ENCODE assay signal across 11 mouse cellular contexts in the genomic region with DNA sequence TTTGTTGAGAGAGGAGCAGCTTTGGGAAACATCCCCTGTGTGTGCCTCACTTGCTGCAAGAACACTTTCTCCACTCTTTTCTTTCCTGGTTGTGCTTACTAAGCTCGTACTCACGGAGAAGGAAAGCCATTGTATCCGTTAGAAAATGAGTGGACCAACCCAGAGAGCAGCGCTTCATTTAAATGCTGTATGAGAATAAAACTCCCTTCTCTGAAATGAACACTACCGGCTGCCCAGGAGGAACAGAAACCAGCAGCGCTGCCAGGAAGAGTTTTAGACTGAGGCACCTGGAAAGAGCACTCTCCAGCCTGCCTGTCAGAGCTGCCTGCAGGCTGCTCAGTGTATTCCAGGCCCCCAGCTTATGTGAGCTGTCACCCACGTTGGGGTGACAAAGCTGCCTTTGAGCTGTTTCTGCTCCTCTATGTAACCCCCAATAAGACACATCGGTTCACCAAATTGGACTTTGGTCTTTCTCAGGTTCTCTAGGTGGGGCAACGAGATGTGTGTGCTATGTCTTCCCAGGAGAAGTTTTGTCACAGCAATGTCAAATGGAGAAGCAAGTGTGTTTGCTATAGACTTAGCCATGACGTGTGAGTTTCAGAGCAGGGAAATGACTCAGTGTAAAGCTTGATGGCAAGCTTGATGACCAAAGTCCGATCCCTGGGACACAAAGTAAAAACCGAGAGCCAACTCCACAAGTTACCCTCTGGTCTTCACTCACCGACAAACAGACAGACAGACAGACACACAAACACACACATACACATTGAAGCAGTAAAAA. TPM values are rescaled to one million over a fixed set of nuclear protein-coding genes. Genes with fewer than 3 reads are reported as not detected.
A peak's percentile ranks its signal among the peaks of the same experiment; 100 is the strongest.
DNase-seq lines count a peak whose midpoint lies in the region; ATAC-seq and TF ChIP-seq lines count a peak whose summit lies in the region.
"Had no signal": no experiment of that assay in that cellular context is flagged by ENCODE, and none has a peak within 500 bp of the region (broad histone marks: within the 10 kb centered on the region; RNA-seq: fewer than 3 reads in every experiment).

No protein-coding gene starts in this region.

- ATAC-seq in heart, embryonic 16.5 days (replicated peaks; ENCODE audit: extremely low read depth, insufficient read depth, low FRiP score), result no peak
- peak; percentile 75 for ATAC-seq in common myeloid progenitor, adult 5-6 weeks (replicated peaks; ENCODE audit: low read depth, poor library complexity, severe bottlenecking)
- no peak for ATAC-seq in midbrain, embryonic 16.5 days

- H3K36me3 ChIP-seq in heart, embryonic 16.5 days (ENCODE audit: control insufficient read depth, insufficient read depth), result no peaks in the 10 kb centered on the region
- H3K36me3 ChIP-seq in heart, adult 2 months (ENCODE audit: control insufficient read depth, insufficient read depth, low read length), result no peaks in the 10 kb centered on the region
- no peaks in the 10 kb centered on the region for H3K36me3 ChIP-seq in midbrain, embryonic 16.5 days (ENCODE audit: control insufficient read depth, insufficient read depth, low read length)
- H3K36me3 ChIP-seq: limb, embryonic 15.5 days had no signal

- no peak overlapping the region for H3K9ac ChIP-seq in heart, embryonic 16.5 days (ENCODE audit: low read length)
- no peak overlapping the region for H3K9ac ChIP-seq in heart, adult 2 months (ENCODE audit: low read depth, low read length)
- 0 out of 2 replicates have a peak overlapping the region, but pooled peaks have one; percentile 11 for H3K9ac ChIP-seq in midbrain, embryonic 16.5 days (ENCODE audit: low read depth, low read length)
- H3K9ac ChIP-seq: limb, embryonic 15.5 days had no signal

- WGBS in heart, embryonic 16.5 days, result 58% methylated on average over 13 of the region's 13 CpGs
- 69% methylated on average over 13 of the region's 13 CpGs for WGBS in heart, adult 2 months
- WGBS in midbrain, embryonic 16.5 days, result 46% methylated on average over 13 of the region's 13 CpGs

- 0 out of 2 replicates have a peak overlapping the region, but pooled peaks have one; percentile 2 for H3K4me2 ChIP-seq in heart, embryonic 16.5 days (ENCODE audit: low read depth, low read length)
- no peak overlapping the region; the same call in 1 of the 2 replicates for H3K4me2 ChIP-seq in midbrain, embryonic 16.5 days (ENCODE audit: low read length)
- H3K4me2 ChIP-seq: limb, embryonic 15.5 days had no signal

- no peak for TF ChIP-seq EP300 in heart, adult 2 months (IDR thresholded peaks at IDR 0.05; ENCODE audit: insufficient read depth, low read depth, low read length)

- no peak for DNase-seq in heart, adult 2 months
- peak; percentile 66 to 67 for DNase-seq in B cell, adult 2 months
- no peak for DNase-seq in layer of hippocampus, postnatal 25 days (ENCODE audit: extremely low spot score in 1 of 2, low spot score in 1 of 2)
- DNase-seq in urinary bladder, postnatal 36 days (ENCODE audit: low spot score in 2 of 2), result no peak
- no peak for DNase-seq in c-Kit-positive CD71-positive TER-119-positive erythroid progenitor cells, embryonic 14.5 days (ENCODE audit: low spot score)
- DNase-seq: gastrocnemius, postnatal 14 days; kidney, postnatal 4 days had no signal

- intact Hi-C loops in heart, adult 2 months (cut with DNase I), result no loop called here

- TF ChIP-seq CTCF in heart, adult 2 months (IDR thresholded peaks at IDR 0.05), result no peak

- H3K4me1 ChIP-seq in heart, embryonic 16.5 days (ENCODE audit: control insufficient read depth, insufficient read depth, low read length), result peaks cover 3% of the 10 kb centered on the region
- H3K4me1 ChIP-seq in heart, adult 2 months (ENCODE audit: control insufficient read depth, insufficient read depth, low read length), result no peaks in the 10 kb centered on the region
- no peaks in the 10 kb centered on the region for H3K4me1 ChIP-seq in midbrain, embryonic 16.5 days (ENCODE audit: control insufficient read depth, insufficient read depth, low read length)

- H3K4me3 ChIP-seq in heart, embryonic 16.5 days (ENCODE audit: low read length), result no peak overlapping the region
- H3K4me3 ChIP-seq in heart, adult 2 months, result no peak overlapping the region
- no peak overlapping the region for H3K4me3 ChIP-seq in midbrain, embryonic 16.5 days (ENCODE audit: low read depth, low read length)
- H3K4me3 ChIP-seq: limb, embryonic 15.5 days had no signal

- no peak for TF ChIP-seq POLR2A in heart, adult 2 months (IDR thresholded peaks at IDR 0.05; ENCODE audit: insufficient read depth, low read depth, low read length)

- H3K79me2 ChIP-seq in heart, adult 2 months (replicated peaks; ENCODE audit: control insufficient read depth, insufficient read depth, low read length), result no peaks in the 10 kb centered on the region

- no peaks in the 10 kb centered on the region for H3K27me3 ChIP-seq in heart, embryonic 16.5 days (ENCODE audit: control insufficient read depth, insufficient read depth, low read length)
- H3K27me3 ChIP-seq in heart, adult 2 months (ENCODE audit: control insufficient read depth, insufficient read depth, low read length), result no peaks in the 10 kb centered on the region
- no peaks in the 10 kb centered on the region for H3K27me3 ChIP-seq in midbrain, embryonic 16.5 days (ENCODE audit: control insufficient read depth, insufficient read depth, low read depth, low read length)
- H3K27me3 ChIP-seq: limb, embryonic 15.5 days had no signal

- H3K9me3 ChIP-seq in heart, embryonic 16.5 days (replicated peaks; ENCODE audit: control insufficient read depth, low read length), result no peaks in the 10 kb centered on the region
- H3K9me3 ChIP-seq in midbrain, embryonic 16.5 days (replicated peaks; ENCODE audit: control insufficient read depth, low read length, poor library complexity, severe bottlenecking), result no peaks in the 10 kb centered on the region
- H3K9me3 ChIP-seq: limb, embryonic 15.5 days had no signal

- no peak overlapping the region for H3K27ac ChIP-seq in heart, embryonic 16.5 days (ENCODE audit: low read length)
- no peak overlapping the region for H3K27ac ChIP-seq in heart, adult 2 months
- no peak overlapping the region for H3K27ac ChIP-seq in midbrain, embryonic 16.5 days (ENCODE audit: low read length)
- H3K27ac ChIP-seq: limb, embryonic 15.5 days had no signal

RNA-seq across cellular contexts. Expression of gene Tiparp, which starts 10.3 kb away (rescaled TPM):
- 23.2 and 24.3 TPM in 2 replicates for polyA plus RNA-seq in heart, embryonic 16.5 days (2015; fragmentation: Nextera tagmentation; extraction: Ambion mirVana)
- total RNA-seq in heart, adult 2 months (2021), result 10 to 100 TPM; 11.1 to 12.9 TPM
- 2.9 and 4.6 TPM in 2 replicates for polyA plus RNA-seq in heart, adult 2 months (2012; rRNA removed)
- total RNA-seq in common myeloid progenitor, adult 5-6 weeks (2017), result 23.1 and 27.2 TPM in 2 replicates
- 24.3 and 25.5 TPM in 2 replicates for polyA plus RNA-seq in midbrain, embryonic 16.5 days (2015; fragmentation: Nextera tagmentation; extraction: Ambion mirVana)
- total RNA-seq in layer of hippocampus, postnatal 25 days (2021), result 10 to 100 TPM; 13.5 to 16.4 TPM

Comparison
In these comparisons a context has a peak if more than half of its experiments do, and no peak if none do; other contexts are left out.
1. DNase-seq: peak in B cell, adult 2 months (2 of 2); none in heart, adult 2 months (0 of 2), layer of hippocampus, postnatal 25 days (0 of 2), urinary bladder, postnatal 36 days (0 of 2) and c-Kit-positive CD71-positive TER-119-positive erythroid progenitor cells, embryonic 14.5 days (single experiment).